Mouse (Mus musculus) liver, postnatal 0 days (tissue): ENCODE measurements at regions not wholly inside any gene's neighbourhood (a gene's known extent, or its start where the extent isn't known, plus 50 kb on each side); places are given as distances from the start of the nearest gene placed in this dataset.

ENCODE experiments used
- CTCF ChIP-seq: sonication (generic); IDR thresholded peaks from 2 replicates; pipeline ENCODE4 v1.5.1; 2016; ENCODE audit warnings: antibody characterized with exemption, low read depth
- EP300 ChIP-seq: IDR thresholded peaks from 2 replicates; pipeline ENCODE4 v1.6.1; 2016; ENCODE audit warnings: antibody characterized with exemption, low read depth, mild to moderate bottlenecking

- TF ChIP-seq CTCF (no peak), EP300 (no peak)
Observed at GRCm38 (mm10) chr16:78199252-78199651, 102.0 kb upstream of the Cxadr start.
